20 mouse cellular contexts compared by ENCODE assay signal in the genomic region with DNA sequence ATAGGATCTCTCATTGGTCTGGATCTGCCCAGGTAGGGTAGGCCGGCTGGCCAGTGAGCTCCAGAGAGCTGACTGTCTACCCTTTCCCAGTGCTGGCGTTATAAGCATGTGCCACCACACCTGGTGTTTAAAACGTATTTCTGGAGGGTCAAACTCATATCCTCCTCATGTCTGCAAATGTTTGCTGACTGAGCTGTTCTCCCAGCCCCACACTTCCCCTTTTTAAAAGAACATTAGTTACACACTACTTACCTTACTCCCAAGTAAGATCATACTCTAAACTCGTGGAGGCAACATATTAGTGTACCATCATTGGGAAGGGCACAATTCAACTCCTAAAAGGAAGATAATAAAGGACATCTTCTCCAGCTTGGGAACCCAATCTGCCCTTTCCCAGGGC.
DNase-seq lines count a peak whose midpoint lies in the region; ATAC-seq lines count a peak whose summit lies in the region.
"Had no signal": no experiment of that assay in that cellular context is flagged by ENCODE, and none has a peak within 500 bp of the region (broad histone marks: within the 10 kb centered on the region; RNA-seq: fewer than 3 reads in every experiment).

No protein-coding gene starts in this region.

- peak; percentile 4 for DNase-seq in kidney, postnatal 10 days
- DNase-seq in kidney, postnatal 14 days: no peak
- DNase-seq in adrenal gland, adult (ENCODE audit: inconsistent age in 2 of 2, low spot score in 1 of 2): no peak
- DNase-seq in left cerebral cortex, postnatal 14 days (ENCODE audit: low spot score in 2 of 2): no peak
- DNase-seq: adrenal gland, postnatal 10 days; cerebellum, adult 11 months; cerebellum, adult 9-10 months; cerebellum, postnatal 25 days; gastrocnemius, postnatal 14 days; heart, adult 11 months; heart, postnatal 36 days had no signal

- intact Hi-C loops in left cerebral cortex, postnatal 14 days (cut with DNase I): no loop called here

- no peaks in the 10 kb centered on the region for H3K36me3 ChIP-seq in midbrain, embryonic 13.5 days
- H3K36me3 ChIP-seq: embryonic facial prominence, embryonic 13.5 days; forebrain, embryonic 12.5 days; heart, embryonic 13.5 days; hindbrain, embryonic 12.5 days had no signal

- no peak overlapping the region for H3K4me2 ChIP-seq in midbrain, embryonic 13.5 days (replicated peaks)
- H3K4me2 ChIP-seq: embryonic facial prominence, embryonic 13.5 days; forebrain, embryonic 12.5 days; heart, embryonic 13.5 days; hindbrain, embryonic 12.5 days had no signal

- H3K4me3 ChIP-seq in midbrain, embryonic 13.5 days (replicated peaks): no peak overlapping the region
- H3K4me3 ChIP-seq: embryonic facial prominence, embryonic 13.5 days; forebrain, embryonic 12.5 days; heart, embryonic 13.5 days; hindbrain, embryonic 12.5 days had no signal

- peak; percentile 59; the same call in 1 of the 2 replicates for ATAC-seq in common myeloid progenitor, adult 5-6 weeks (replicated peaks; ENCODE audit: low read depth, poor library complexity, severe bottlenecking)
- peak; percentile 55 for ATAC-seq in megakaryocyte progenitor cell, adult 5-6 weeks (replicated peaks; ENCODE audit: poor library complexity)
- ATAC-seq in midbrain, embryonic 13.5 days: no peak
- ATAC-seq: forebrain, embryonic 16.5 days; hindbrain, embryonic 16.5 days had no signal

- no peak overlapping the region for H3K9ac ChIP-seq in midbrain, embryonic 13.5 days (replicated peaks)
- H3K9ac ChIP-seq: embryonic facial prominence, embryonic 13.5 days; forebrain, embryonic 12.5 days; heart, embryonic 13.5 days; hindbrain, embryonic 12.5 days had no signal

- H3K27me3 ChIP-seq in midbrain, embryonic 13.5 days: 0 out of 2 replicates have a peak, but pooled peaks cover 8% of the 10 kb centered on the region
- H3K27me3 ChIP-seq: embryonic facial prominence, embryonic 13.5 days had no signal

- WGBS in midbrain, embryonic 13.5 days: 89% methylated on average over 4 of the region's 4 CpGs

- peaks cover 5% of the 10 kb centered on the region for H3K4me1 ChIP-seq in midbrain, embryonic 13.5 days (replicated peaks)

- no peak overlapping the region for H3K27ac ChIP-seq in midbrain, embryonic 13.5 days
- H3K27ac ChIP-seq: embryonic facial prominence, embryonic 13.5 days; forebrain, embryonic 12.5 days; heart, embryonic 13.5 days; hindbrain, embryonic 12.5 days had no signal

- no peaks in the 10 kb centered on the region for H3K9me3 ChIP-seq in midbrain, embryonic 13.5 days
- H3K9me3 ChIP-seq: embryonic facial prominence, embryonic 13.5 days; forebrain, embryonic 12.5 days; heart, embryonic 13.5 days; hindbrain, embryonic 12.5 days had no signal
